Mouse (Mus musculus) embryonic facial prominence, embryonic 15.5 days (tissue): ENCODE data around the gene Dph5. TPM values are rescaled to one million over a fixed set of nuclear protein-coding genes. Genes with fewer than 3 reads are reported as not detected.

Experiments used
- ATAC-seq: fragments of 200-750 bp; cut with Nextera tagmentation; 2 replicates; pipeline ENCODE4 v1.8.0; 2017; ENCODE audit warnings: low read depth, moderate TSS enrichment; ENCODE audit not compliant: insufficient number of reproducible peaks, low FRiP score, low TSS enrichment
- H3K27ac ChIP-seq: fragments of 300-500 bp; sonication (generic); replicated peaks from 2 replicates; pipeline ENCODE4 v1.5.1; 2015; ENCODE audit warnings: mild to moderate bottlenecking, inconsistent platforms
- H3K27me3 ChIP-seq: fragments of 300-500 bp; sonication (generic); 2 replicates; pipeline ENCODE4 v1.6.1; 2015; ENCODE audit warnings: inconsistent platforms
- H3K36me3 ChIP-seq: fragments of 300-500 bp; sonication (generic); 2 replicates; pipeline ENCODE4 v1.6.1; 2015; ENCODE audit warnings: mild to moderate bottlenecking, inconsistent platforms
- H3K4me1 ChIP-seq: fragments of 300-500 bp; sonication (generic); 2 replicates; pipeline ENCODE4 v1.6.1; 2015; ENCODE audit warnings: inconsistent platforms
- H3K4me2 ChIP-seq: fragments of 300-500 bp; sonication (generic); replicated peaks from 2 replicates; pipeline ENCODE4 v1.6.1; 2015; ENCODE audit warnings: mild to moderate bottlenecking, inconsistent platforms
- H3K4me3 ChIP-seq: fragments of 300-500 bp; sonication (generic); replicated peaks from 2 replicates; pipeline ENCODE4 v1.5.1; 2015; ENCODE audit warnings: mild to moderate bottlenecking, inconsistent platforms
- H3K9ac ChIP-seq: fragments of 300-500 bp; sonication (generic); 2 replicates; pipeline ENCODE4 v1.6.1; 2015; ENCODE audit warnings: inconsistent platforms
- H3K9me3 ChIP-seq: fragments of 300-500 bp; sonication (generic); replicated peaks from 2 replicates; pipeline ENCODE4 v1.6.1; 2016; ENCODE audit warnings: inconsistent platforms
- WGBS: fragments of 180-500 bp; shearing (Covaris S2); methylation state at CpG from one replicate; pipeline ENCODE4 v1.1.7; 2015; 5-methylcytosine and 5-hydroxymethylcytosine counted together
- polyA plus RNA-seq: library from polyadenylated mRNA; unstranded; fragments of >200 nt; fragmentation: Nextera tagmentation; extraction: Ambion mirVana; gene quantifications from 2 replicates; pipeline ENCODE4 v1.2.1, GENCODE M21; 2015

The Dph5 gene
- polyA plus RNA-seq, 1 experiment from 2014 or later, result 26.8 TPM

DNA sequence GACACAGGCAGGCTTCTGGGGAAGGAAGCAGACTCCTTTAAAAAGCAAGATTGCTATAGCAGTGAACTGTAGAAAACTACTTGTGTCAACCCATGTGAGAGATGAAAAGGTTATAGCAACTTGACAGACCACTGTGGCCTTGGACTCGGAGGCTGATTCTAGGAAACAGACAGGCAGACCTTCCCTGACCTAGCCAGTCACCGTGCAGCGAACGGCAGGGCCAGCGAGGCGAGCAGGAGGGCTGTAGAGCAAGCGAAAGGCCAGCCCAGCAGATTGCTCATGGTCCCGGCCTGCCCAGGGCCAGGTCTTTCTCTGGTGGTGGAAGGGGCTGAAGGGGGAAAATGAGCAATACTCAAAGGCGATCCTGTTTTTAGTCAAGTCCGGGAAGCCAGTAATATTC, 50.2 kb downstream of the Dph5 start:
- no peak overlapping the region for H3K4me3 ChIP-seq
- 90% methylated on average over 10 of the region's 10 CpGs for WGBS
- H3K27me3 ChIP-seq, result no peaks in the 10 kb centered on the region
- no peak overlapping the region for H3K4me2 ChIP-seq
- no peaks in the 10 kb centered on the region for H3K9me3 ChIP-seq
- ATAC-seq, result no peak
- H3K27ac ChIP-seq, result no peak overlapping the region
- peaks cover 17% of the 10 kb centered on the region for H3K36me3 ChIP-seq
- no peak overlapping the region for H3K9ac ChIP-seq
- H3K4me1 ChIP-seq, result no peaks in the 10 kb centered on the region

DNA sequence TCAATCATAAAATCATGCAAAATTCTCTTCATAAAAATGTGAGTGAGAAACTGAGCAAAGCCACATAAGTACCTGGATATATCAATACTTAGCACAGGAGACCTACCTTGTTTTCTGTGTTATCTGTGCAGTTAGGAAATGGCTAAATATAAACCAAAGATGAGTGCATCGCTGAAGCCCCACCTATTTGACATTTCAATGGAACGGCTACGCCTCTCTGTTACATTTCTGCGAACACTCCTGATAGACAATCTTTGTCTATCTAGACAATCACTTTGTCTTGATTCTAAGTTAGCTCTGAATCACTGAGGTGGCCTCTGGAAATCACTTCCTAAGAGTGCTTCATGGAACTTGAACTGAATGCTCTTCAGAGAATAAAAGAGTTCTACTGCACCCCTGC, 52.9 kb downstream of the Dph5 start:
- H3K9me3 ChIP-seq, result no peaks in the 10 kb centered on the region
- 92% methylated on average over 4 of the region's 4 CpGs for WGBS
- H3K27ac ChIP-seq, result no peak overlapping the region
- H3K4me1 ChIP-seq, result no peaks in the 10 kb centered on the region
- no peak overlapping the region for H3K9ac ChIP-seq
- no peak for ATAC-seq
- H3K36me3 ChIP-seq, result peaks cover 40% of the 10 kb centered on the region
- H3K4me2 ChIP-seq, result no peak overlapping the region
- no peak overlapping the region for H3K4me3 ChIP-seq
- H3K27me3 ChIP-seq, result no peaks in the 10 kb centered on the region

DNA sequence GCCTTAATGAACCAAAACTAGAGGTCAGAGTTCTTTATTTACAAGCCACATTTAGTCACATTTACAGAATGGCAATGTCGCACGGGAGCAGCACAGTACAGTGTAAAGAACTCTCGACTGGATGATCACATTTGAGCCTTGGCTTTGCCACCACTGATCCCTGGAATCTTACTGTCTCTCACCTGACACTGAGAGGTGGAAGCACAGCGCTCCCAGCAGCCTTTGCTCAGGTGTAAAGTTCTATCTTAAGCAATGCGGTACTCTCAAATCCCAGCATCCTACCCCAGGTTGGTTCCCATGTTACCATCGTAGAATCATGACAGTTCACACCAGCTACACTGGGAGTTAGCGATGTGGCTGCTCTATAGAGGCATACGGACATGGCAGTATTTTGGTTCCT, 53.8 kb downstream of the Dph5 start:
- no peaks in the 10 kb centered on the region for H3K27me3 ChIP-seq
- no peaks in the 10 kb centered on the region for H3K4me1 ChIP-seq
- no peak overlapping the region for H3K27ac ChIP-seq
- H3K4me2 ChIP-seq, result no peak overlapping the region
- ATAC-seq, result no peak
- 94% methylated on average over 8 of the region's 8 CpGs for WGBS
- H3K9ac ChIP-seq, result no peak overlapping the region
- peaks cover 46% of the 10 kb centered on the region for H3K36me3 ChIP-seq
- H3K9me3 ChIP-seq, result no peaks in the 10 kb centered on the region
- no peak overlapping the region for H3K4me3 ChIP-seq

DNA sequence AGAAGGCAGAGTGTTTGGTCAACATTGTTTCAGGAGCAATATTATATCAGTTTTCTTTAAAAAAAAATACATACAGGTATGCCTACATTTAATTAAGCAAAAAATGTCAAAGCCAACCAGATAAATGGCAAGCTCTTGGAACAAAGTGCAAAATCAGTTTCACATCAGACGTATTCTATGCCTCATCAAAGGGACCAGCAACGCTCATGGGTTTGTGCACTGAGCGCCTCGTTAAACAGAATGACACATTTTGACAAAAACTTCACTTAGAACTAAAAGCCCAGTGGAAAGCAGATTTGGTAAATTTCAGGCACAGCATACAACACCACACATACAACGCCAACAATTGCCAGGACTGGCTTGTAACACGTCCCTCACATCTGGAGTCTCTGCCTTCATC, 56.7 kb downstream of the Dph5 start:
- WGBS, result 94% methylated on average over 6 of the region's 6 CpGs
- H3K4me2 ChIP-seq, result no peak overlapping the region
- H3K4me1 ChIP-seq, result no peaks in the 10 kb centered on the region
- H3K27ac ChIP-seq, result no peak overlapping the region
- H3K9me3 ChIP-seq, result no peaks in the 10 kb centered on the region
- ATAC-seq, result no peak
- no peak overlapping the region for H3K4me3 ChIP-seq
- peaks cover 44% of the 10 kb centered on the region for H3K36me3 ChIP-seq
- no peaks in the 10 kb centered on the region for H3K27me3 ChIP-seq
- no peak overlapping the region for H3K9ac ChIP-seq

DNA sequence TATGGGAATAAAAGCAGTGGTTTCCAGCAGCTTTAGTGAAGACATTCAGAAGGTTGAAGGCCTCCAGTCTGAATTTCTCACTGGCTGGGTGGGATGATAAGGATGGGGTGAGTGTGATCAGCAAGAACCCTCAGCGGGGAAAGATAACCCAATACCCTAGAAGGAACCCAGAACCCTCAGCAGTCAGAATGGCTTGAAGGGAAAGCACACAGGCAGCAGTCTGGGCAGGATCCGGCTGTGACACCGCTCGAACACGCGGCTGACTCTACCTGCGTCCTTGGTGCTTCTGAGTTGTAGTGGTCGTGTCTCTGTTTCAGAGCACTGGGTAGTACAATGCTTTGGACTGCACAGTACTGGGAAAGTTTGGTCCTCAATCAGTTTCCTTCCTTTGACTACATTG, 58.6 kb downstream of the Dph5 start:
- H3K4me2 ChIP-seq, result no peak overlapping the region
- no peak overlapping the region for H3K4me3 ChIP-seq
- no peak for ATAC-seq
- H3K9ac ChIP-seq, result no peak overlapping the region
- peaks cover 43% of the 10 kb centered on the region for H3K36me3 ChIP-seq
- no peaks in the 10 kb centered on the region for H3K27me3 ChIP-seq
- no peaks in the 10 kb centered on the region for H3K4me1 ChIP-seq
- H3K27ac ChIP-seq, result no peak overlapping the region
- H3K9me3 ChIP-seq, result no peaks in the 10 kb centered on the region
- 96% methylated on average over 8 of the region's 8 CpGs for WGBS

DNA sequence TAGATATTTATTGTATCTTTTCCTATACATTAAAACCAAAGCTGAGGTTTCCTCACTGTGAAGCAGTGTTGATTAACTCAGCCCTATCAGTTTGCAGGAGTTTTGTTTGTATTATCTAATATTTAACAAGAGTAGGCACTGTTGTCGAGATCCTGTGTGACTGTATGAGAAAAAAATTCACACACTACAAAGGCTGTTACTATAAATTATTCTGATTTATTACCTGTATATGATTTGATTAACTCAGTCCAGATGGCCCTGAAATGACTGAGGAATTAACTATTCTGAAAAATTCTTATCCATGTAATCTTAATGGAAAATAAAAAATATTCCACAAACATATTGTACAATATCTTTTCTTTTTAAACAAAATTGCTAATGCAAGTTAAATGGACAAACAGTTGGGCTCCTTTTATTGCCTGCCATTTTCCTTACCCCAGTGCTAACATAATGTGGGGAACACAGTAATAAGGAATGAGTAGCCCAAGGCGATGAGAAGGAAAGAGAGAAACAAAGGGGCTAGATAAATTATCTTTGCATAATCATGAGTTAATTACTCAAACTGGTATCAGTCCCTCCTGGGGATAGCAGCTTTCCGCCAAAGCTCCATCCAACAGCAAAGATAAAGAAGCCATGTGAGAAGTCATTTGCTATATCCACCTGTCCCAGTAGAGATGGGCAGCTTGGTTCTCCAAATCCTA, 61.7 kb downstream of the Dph5 start:
- Histone ChIP-seq H3K27ac (no peak overlapping the region), H3K9me3 (no peaks in the 10 kb centered on the region), H3K36me3 (peaks cover 36% of the 10 kb centered on the region), H3K9ac (no peak overlapping the region), H3K4me3 (no peak overlapping the region), H3K4me1 (no peaks in the 10 kb centered on the region), H3K4me2 (no peak overlapping the region), H3K27me3 (no peaks in the 10 kb centered on the region)
- ATAC-seq, result no peak
- 87% methylated on average over 3 of the region's 3 CpGs for WGBS

DNA sequence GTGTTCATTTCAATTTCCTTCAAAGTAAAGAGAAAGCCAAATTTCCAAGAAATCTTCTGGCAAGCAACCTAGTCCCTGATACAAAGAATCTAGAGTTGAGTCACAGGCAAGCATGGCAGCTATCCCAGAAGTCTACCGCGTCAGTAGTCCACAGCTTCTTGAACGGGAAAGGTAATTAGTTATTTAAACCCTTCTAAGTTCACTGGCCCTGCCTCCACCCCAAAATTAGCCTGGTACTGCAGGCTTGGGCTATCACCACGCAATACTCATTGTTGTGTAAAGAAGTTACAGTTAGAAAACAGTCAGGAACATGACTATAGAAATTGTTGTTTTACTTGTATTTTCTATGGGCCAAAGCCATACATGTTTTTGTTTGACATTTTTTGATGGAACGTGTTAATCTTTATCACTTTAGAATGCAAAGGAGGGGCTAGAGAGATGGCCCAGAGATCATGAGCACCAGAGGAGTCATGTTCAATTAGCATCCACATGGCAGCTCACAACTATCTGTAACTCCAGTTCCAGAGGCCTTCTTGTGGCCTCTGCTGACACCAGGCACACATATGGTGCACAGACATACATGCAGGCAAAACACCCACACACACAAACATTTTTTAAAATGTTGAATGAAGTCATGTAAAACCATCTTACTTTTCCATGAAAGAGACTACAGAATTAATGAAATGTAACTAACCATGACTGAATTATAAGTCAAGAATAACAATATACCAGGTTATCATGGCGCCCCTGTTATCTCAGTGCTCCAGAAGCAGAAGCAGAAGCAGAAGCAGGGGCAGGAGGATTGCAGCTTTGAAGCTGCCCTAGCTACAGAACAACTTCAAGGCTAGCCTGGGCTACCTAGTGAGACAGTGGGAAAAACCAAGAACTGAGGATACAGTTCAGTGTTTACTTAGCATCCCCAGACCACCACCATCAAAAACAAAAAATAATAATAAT, 62.6 kb downstream of the Dph5 start:
- no peak for ATAC-seq
- Histone ChIP-seq H3K27ac (no peak overlapping the region), H3K4me3 (no peak overlapping the region), H3K27me3 (no peaks in the 10 kb centered on the region), H3K9ac (no peak overlapping the region), H3K4me1 (no peaks in the 10 kb centered on the region), H3K4me2 (no peak overlapping the region), H3K9me3 (no peaks in the 10 kb centered on the region), H3K36me3 (peaks cover 34% of the 10 kb centered on the region)
- 78% methylated on average over 6 of the region's 6 CpGs for WGBS

DNA sequence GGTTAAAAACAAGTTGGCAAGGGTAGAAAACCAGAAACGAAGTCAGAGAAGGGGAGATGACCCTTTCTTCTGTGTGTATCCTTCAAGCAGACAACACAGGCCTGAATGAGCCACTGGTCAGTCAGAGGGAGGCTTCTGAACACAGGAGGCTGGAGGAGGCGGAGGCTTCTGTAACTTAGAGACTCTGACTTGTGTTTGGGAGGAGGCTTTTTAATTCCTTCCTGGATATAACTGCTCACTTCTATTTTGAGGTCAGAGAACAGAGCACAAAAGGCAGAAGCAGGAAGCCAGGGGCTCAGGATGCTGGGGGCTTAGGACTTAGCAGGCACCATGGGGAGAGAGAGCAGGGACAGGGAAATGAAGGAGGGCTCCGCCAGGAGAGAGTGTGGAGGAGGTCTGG, 63.6 kb downstream of the Dph5 start:
- Histone ChIP-seq H3K4me3 (no peak overlapping the region), H3K27ac (no peak overlapping the region), H3K4me1 (no peaks in the 10 kb centered on the region), H3K9ac (no peak overlapping the region), H3K27me3 (no peaks in the 10 kb centered on the region), H3K9me3 (no peaks in the 10 kb centered on the region), H3K4me2 (no peak overlapping the region), H3K36me3 (peaks cover 36% of the 10 kb centered on the region)
- no peak for ATAC-seq
- 61% methylated on average over 3 of the region's 3 CpGs for WGBS

DNA sequence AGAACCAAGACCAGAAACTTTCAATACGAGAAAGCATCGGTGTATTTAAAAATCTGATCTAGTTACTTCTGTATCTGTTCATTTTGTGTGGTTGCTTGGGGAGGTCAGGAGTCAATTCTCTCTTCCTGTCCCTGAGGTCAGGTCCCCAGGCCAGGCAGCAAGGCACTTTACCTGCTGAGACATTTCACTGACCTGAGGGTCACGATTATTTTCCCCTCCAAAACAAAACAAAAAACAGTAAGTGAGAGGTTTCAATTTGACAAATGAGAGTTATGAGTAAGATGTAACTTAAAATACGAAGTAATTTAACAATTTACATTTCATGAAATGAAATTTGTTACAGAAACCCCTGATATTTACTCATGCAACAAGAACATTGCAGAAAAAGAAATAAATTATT, 64.7 kb downstream of the Dph5 start:
- WGBS, result 47% methylated on average over 4 of the region's 4 CpGs
- Histone ChIP-seq H3K4me3 (no peak overlapping the region), H3K36me3 (peaks cover 37% of the 10 kb centered on the region), H3K4me2 (no peak overlapping the region), H3K9ac (no peak overlapping the region), H3K27ac (no peak overlapping the region), H3K9me3 (no peaks in the 10 kb centered on the region), H3K27me3 (no peaks in the 10 kb centered on the region), H3K4me1 (no peaks in the 10 kb centered on the region)
- ATAC-seq, result no peak

DNA sequence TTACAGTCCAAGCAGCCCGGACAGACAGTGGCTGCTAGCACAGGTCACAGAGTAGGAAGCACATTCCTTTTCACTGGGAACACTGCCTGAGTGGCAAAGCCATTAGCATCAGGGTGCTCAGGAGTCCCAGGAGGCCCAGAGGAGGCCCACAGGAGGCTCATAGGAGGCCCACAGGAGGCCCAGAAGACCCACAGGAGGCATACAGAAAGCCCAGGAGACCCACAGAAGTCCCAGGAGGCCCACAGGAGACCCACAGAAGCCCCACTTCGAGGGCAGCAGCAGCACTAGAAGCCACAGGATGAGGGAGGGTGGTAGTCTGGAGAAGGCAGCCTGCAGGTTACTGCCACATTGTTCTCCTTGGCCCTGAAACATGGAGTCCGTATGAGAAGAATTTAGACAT, 65.5 kb downstream of the Dph5 start:
- Histone ChIP-seq H3K27ac (no peak overlapping the region), H3K27me3 (no peaks in the 10 kb centered on the region), H3K36me3 (peaks cover 40% of the 10 kb centered on the region)

DNA sequence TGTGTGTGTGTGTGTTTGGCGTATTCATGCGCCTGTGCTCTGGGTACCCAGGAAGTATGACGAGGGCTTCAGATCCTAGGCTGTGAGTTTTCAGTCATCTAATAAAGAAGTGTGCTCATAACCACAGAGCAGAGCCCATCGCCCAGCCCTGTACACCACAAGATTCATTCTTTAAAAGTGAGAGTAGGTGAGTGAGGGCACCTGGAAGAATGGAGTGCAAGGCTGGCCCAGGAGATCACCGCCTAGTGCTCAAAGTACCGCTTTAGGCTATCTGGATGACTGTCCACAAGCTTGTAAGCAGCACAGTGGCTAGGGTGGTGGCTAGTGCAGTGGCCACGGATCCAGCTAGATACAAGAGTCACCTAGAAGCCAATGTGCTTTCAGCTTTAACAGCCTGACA, 69.6 kb downstream of the Dph5 start:
- Histone ChIP-seq H3K4me3 (no peak overlapping the region), H3K27ac (no peak overlapping the region), H3K27me3 (no peaks in the 10 kb centered on the region), H3K9me3 (no peaks in the 10 kb centered on the region), H3K4me1 (peaks cover 6% of the 10 kb centered on the region), H3K36me3 (peaks cover 41% of the 10 kb centered on the region), H3K4me2 (no peak overlapping the region), H3K9ac (no peak overlapping the region)
- 95% methylated on average over 7 of the region's 7 CpGs for WGBS
- ATAC-seq, result no peak

More for the DNA sequence above, 65.5 kb downstream of the Dph5 start:
- no peaks in the 10 kb centered on the region for H3K9me3 ChIP-seq
- no peak overlapping the region for H3K4me2 ChIP-seq
- no peaks in the 10 kb centered on the region for H3K4me1 ChIP-seq
- no peak overlapping the region for H3K9ac ChIP-seq
- H3K4me3 ChIP-seq, result no peak overlapping the region
- ATAC-seq, result no peak
- 66% methylated on average over 3 of the region's 3 CpGs for WGBS
